Mouse (Mus musculus): ENCODE data around the gene Sh3rf3. TPM values are rescaled to one million over a fixed set of nuclear protein-coding genes. Genes with fewer than 3 reads are reported as not detected.
"Not testable (repeated sequence)": the region's sequence is repeated elsewhere in the genome, so short reads cannot be mapped to it uniquely, and the experiment has no call there.

The Sh3rf3 gene
- total RNA-seq, 2 experiments from 2014 or later, result 44.0 to 56.3 TPM

DNA sequence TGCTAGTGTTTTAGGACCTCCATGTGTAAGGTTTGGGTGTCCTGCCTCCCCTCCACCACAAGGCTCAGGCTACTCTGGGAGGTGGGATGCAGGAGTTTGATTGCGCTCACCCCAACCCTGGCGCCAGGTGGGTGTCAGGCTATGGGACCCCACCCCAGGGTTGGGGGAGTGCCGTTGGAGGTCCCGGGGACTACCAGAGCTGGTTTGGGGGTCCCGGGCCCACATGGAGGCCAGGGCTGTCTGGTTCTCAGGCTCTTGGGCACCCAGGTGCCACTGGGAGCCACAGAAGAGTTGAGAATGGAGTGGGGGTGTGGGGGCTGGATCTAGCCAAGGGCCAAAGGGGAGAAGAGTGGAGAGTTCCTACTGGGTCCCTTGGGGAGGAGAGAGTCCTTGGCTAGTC is 272.4 kb downstream of the Sh3rf3 start:
- intact Hi-C loops (cut with DNase I), result no loop called here
- no peak for DNase-seq (ENCODE audit: low spot score in 2 of 2)

DNA sequence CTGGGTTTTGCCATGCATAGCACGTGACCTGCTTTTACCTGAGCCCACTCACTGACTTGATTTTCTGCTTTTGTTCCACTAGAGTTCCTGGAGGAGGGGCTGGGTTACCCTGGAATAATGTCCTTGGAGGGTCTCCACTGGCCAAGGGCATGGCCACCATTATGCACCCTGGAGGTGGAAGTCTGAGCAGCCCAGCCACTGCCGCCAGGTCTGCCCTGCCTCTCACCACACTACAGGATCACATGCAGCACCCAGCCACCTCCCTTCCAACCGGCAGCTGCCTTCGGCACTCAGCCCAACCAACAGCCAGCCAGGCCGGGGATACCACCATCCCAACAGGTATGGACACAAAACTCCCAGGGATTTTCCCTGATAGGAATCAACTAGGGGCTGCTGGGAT is 273.4 kb downstream of the Sh3rf3 start:
- DNase-seq (ENCODE audit: low spot score in 2 of 2), result no peak
- intact Hi-C loops (cut with DNase I), result no loop called here

DNA sequence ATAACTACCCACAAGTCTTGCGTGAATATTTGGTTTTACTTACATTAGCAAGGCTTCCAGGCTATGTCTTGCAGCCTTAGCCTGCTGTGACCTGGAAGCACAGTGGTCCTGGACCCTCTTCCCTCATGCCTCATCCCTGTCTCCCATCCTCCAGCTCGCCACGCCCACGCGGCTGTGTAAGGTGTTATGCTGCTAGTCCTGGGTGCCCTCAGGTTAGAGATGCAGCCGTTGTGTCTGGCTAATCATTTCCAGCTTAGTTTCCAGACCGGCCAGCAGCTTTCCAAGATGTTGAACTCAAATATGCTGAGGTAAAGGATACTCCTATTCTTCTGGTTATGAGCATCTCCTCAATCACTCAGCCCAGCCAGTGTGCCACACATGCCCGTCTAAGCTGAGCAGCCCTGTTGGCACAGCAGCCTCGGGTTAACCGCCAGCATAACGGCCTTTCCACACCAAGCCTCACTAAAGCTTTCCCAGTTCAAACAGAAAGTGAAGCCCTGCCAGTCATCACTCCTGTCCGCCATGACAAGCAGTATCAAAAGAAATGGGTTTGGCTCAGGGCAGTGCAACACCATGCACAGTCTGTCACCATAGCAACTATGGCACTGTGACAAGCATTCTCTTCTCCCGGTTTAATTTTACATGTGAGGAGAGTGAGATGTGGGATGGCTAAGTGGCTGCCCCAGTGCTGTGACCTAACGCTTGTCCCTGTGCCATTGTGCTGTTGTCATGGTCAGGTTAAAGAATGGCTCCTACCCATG is 276.9 kb downstream of the Sh3rf3 start:
- DNase-seq (ENCODE audit: low spot score in 2 of 2), result peak; percentile 57 to 60
- intact Hi-C loops (cut with DNase I), result no loop called here

DNA sequence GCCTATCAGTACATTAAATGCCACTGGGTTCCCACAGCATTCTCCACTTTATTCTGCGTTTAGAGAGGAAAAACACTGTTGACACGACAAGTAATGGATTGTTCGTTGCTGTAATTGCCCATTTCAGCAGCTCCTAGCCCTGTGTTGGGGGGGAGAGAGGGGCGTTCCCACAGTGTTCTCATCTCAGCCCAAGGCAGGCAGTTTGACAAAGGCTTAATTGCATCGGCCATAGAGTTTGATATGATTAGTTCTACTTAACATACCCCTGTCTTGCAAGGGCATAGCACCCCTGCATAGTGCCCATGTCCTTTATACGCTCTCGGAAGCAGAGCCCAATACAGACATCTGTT is 277.4 kb downstream of the Sh3rf3 start:
- DNase-seq (ENCODE audit: low spot score in 2 of 2), result no peak
- intact Hi-C loops (cut with DNase I), result no loop called here

DNA sequence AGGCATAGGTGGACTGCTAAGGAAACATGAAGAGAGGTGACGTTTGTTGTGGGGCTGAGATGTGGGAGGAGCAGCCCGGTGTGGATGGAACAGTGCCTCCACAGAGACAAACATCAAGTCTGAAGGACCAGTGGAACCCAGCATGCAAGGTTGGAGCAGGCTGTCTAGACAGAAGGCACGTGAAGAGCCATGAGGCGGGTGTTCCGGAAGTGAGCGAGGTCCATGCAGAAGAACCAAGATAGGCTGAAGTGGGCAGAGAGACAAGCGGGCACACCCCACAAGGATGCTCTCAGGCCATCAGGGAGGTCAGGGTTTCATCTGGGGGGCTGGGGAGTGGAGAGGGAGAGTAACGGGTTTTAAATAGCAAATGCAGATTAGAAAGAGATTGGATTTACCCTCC is 278.4 kb downstream of the Sh3rf3 start:
- intact Hi-C loops (cut with DNase I), result no loop called here

DNA sequence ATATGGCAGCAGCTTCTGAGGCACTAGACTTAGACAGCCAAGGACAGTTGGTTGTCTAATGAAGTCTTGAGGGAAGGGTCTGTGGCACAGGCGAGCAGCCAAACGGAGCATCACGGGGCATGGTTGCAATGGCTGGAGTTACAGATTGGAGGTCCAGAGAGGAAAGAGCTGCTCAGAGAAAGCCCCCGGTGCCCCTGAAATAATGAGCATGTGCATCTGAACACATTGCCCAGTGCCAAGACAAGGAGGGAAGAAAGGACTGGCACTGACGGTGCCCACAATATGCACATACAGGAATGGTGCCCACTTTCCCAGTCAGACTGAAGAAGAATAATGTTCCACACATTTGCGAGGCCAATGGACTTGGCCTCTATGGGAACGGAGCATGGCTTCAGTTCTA is 278.8 kb downstream of the Sh3rf3 start:
- intact Hi-C loops (cut with DNase I), result no loop called here
- no peak for DNase-seq (ENCODE audit: low spot score in 2 of 2)

More for the DNA sequence above, 278.4 kb downstream of the Sh3rf3 start:
- no peak for DNase-seq (ENCODE audit: low spot score in 2 of 2)

DNA sequence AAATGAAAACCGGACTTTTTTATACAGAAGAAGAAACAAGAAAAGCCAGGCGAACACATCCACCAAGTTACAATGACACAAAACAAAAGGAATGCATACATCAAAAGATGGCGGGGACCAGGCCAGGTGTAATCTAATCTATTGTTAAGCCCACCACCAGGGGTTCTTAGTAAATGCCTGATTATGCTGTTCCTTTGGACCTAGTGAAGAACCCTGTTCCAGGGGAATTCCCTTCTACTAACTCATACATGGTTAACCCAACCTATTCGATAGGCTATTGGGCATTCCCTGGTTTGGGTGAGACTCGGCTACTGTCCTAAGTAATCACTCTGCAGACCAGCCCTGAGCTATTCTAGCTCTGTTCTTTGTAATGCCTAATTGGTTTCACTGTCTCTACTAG is 289.9 kb downstream of the Sh3rf3 start:
- DNase-seq (ENCODE audit: low spot score in 2 of 2); intact Hi-C loops (cut with DNase I): not testable (repeated sequence)

DNA sequence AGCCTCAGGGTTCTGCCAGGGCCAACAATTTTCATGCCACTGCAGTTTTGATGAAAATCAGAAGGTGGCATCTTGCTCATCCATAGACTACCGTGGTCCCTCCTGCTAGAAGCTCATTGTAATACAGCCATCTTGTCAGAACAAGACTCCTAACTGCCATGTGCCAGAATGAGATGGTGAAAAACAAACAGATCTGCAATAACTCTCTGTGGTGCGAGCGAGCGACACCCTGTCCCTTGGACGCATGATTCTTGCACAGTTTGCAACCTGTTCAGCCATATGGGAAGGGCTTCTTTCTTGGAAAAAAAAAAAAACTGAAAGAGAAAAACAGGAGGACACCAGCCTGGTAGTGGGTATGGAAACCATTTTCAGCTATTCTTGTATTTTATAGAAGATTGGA is 291.5 kb downstream of the Sh3rf3 start:
- DNase-seq (ENCODE audit: low spot score in 2 of 2), result no peak
- intact Hi-C loops (cut with DNase I), result loop anchor here (5.0 kb wide), 1 partner anchor 193 kb away; no protein-coding TSS in a partner anchor

DNA sequence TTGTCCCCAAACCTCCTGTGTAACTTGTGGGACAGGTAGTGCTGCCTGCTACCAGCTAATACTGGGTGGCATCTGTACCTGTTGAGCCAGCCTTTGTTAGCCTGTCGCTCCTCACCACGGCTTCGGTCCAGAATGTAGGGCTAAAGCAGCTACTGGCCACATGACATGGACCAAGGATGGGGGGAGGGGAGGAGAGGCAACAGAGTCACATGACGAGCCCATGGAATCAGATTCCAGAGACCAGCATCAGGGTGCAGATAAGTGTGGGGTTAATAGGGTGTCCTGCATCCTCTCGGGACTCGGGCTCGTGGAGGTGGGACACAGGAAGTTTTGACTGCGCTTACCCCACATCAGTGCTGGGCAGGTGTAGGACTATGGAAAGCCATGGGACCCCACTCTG is 292.7 kb downstream of the Sh3rf3 start:
- intact Hi-C loops (cut with DNase I), result loop anchor here (5.0 kb wide), 1 partner anchor 191 kb away; no protein-coding TSS in a partner anchor
- DNase-seq (ENCODE audit: low spot score in 2 of 2), result no peak

DNA sequence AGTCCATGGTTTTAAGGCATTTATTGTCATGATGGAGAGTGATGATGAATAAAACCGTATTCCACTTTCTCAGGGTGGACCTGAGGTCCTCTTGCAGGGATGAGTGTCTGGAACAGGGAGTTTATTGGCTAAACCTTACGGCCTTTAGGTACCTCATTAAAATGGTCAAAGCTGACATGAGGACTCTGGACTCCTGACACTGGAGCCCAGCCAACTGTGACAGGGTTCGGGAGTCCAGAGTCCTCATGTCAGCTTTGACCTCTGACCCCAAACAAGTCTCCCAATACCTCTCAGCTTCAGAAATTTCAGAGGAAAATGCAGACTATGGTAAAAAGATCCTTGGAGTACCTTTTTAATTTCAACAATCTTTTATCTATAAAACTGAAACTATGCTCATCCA is 293.5 kb downstream of the Sh3rf3 start:
- no peak for DNase-seq (ENCODE audit: low spot score in 2 of 2)
- intact Hi-C loops (cut with DNase I), result loop anchor here (5.0 kb wide), 1 partner anchor 191 kb away; no protein-coding TSS in a partner anchor

DNA sequence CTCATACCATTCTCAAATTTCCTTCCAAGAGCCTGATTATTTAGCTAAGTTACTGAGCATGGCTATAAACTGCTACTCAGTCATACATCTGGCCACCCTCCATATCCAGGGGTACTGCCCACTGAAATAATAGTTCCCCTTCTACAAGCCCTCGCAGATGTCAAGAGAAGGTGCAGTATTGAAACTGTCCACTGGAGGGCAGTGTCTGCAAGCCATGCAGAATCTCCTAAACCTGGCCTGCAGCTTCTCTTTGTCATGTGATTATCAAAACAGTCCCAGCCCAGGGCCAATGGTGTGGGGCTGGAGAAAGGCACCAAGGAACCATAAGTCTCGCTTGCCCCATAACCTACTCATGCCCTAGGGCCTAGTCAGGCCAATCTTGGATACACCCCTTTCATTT is 295.9 kb downstream of the Sh3rf3 start:
- intact Hi-C loops (cut with DNase I), result loop anchor here (5.0 kb wide), 1 partner anchor 188 kb away; no protein-coding TSS in a partner anchor
- peak; percentile 63 to 79 for DNase-seq (ENCODE audit: low spot score in 2 of 2)

DNA sequence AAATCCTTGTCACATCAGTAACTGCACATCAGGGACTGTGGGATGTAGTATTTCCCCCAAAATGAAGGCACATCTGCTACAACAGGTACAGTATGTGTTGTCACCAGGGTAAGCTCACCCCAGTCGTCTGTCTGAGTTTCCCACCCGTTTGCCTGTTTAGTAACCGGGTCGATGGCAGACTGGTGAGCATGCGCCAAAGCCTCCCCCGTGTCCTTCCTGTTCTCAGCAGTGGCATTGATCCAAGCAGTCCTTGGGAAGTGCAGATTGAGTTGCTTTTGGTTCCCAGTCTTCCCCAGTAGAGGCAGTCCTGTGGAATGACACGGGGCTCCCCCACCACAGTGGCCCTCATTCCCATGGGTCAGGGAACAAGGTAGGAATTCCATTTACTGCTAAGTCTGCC is 297.2 kb downstream of the Sh3rf3 start:
- intact Hi-C loops (cut with DNase I), result loop anchor here (2.0 kb wide), 1 partner anchor 38 kb away; no protein-coding TSS in a partner anchor
- DNase-seq (ENCODE audit: low spot score in 2 of 2), result no peak

DNA sequence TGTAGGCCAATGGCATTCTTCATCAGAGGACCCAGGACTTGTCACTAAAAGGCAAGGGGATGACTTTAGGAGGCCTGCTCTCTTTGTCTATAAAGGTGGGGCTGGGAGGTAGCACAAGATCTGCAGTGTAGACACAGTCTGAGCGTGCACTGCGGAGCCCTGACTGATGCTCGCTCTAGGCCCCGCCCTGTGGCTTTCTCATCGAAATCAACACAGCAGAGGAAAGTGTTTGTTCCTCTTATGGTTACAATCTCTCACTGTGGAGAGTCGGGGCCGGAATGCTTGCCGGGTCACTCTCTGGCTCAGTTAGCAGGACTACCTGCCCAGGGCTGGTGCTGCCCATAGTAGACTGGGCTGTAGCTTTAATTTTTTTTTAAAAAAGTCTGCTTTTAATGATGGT is 299.6 kb downstream of the Sh3rf3 start:
- DNase-seq (ENCODE audit: low spot score in 2 of 2), result no peak
- intact Hi-C loops (cut with DNase I), result no loop called here

DNA sequence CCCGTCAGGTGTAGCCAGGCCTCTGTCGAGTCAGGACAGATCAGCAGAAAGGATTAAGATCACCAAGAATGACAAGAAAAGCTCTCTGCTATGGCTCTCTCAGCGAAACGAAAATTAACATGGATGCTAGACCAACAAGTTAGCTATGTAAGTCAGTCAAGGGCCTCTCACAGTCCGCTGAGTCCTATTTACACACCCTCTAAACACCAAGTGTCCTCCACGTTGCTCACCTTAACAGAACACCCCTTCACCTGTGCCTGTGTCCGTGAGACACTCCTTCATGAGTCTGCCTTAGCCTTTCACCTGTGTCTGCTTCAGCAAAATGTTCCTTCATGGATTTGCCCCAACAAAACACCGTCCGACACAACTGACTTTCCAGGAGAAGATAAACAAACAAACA is 300.2 kb downstream of the Sh3rf3 start:
- no peak for DNase-seq (ENCODE audit: low spot score in 2 of 2)
- intact Hi-C loops (cut with DNase I), result no loop called here

DNA sequence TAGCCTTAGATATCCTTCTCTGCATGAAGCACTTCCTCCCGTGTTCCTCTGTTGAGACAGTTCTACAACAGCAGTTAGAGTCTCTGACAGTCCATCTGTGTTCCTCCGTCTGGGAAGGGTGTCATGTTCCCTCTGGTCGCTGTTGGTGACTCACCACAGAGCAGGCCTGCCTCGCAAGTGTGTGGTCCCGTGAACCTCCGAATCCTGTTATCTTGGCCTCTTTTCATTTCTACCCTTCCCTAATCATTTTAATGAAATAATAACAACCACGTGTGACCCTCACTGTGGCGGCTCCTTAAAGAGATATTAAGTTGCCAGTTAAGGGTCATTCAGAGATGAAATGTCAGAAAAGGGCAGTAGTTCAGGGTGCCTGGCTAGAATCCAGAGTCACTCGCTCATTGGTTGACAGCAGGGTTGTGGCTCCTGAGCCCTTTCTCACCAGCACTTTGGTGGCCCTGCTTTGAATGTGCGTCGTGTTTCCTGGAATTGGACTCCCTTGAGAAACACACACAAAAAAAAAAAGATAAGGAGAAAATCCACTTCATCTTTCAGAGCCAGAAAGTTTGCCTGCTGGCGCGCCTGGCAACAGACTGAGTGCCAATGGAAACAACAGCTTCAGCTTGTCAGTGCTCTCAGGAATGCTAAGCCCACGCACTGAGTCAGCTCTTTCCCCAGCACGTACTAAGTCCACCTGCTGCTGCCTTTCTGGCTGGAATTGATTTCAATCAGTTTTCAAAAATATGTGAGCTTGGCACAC is 301.6 kb downstream of the Sh3rf3 start:
- DNase-seq (ENCODE audit: low spot score in 2 of 2), result peak; percentile 82 to 85
- intact Hi-C loops (cut with DNase I), result no loop called here

DNA sequence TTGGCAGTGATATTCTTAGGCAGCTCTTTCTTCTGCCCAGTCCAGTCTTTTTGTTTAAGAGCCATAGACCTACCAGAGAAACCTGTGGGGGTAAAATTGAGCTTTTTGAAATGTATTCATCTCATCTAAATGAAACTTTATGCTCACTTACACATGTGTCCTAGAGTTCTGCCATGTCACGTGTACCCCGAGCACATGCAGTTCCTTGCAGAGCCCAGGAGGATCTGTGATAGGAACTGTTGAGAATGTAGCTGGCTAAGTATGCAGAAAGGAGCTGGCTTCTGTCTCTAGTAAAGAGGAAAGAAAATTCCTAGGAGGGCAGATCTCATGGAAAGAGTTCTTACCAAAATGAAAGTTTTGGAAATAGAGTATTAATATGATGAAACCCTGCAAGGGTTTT is 302.5 kb downstream of the Sh3rf3 start:
- intact Hi-C loops (cut with DNase I), result no loop called here
- DNase-seq (ENCODE audit: low spot score in 2 of 2), result no peak

DNA sequence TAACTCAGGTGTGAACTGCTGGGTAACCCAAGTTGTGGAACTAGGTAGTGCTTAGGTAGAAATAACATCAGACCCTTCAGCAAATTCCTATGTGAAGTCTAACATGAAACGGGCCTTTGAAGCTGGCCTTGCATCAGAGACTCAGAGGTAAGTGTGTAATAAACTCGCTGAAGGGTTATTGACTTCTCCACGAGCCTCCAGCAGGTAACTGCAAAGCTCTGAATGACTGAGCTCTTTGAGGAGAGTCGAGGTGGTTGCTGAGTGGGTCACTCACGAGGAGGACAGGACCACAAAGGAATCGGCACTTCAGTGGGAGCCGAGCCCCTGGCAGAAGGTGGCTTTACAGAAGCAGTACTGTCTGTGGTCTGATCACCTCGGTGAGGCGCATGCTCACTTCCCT is 303.2 kb downstream of the Sh3rf3 start:
- intact Hi-C loops (cut with DNase I), result no loop called here

DNA sequence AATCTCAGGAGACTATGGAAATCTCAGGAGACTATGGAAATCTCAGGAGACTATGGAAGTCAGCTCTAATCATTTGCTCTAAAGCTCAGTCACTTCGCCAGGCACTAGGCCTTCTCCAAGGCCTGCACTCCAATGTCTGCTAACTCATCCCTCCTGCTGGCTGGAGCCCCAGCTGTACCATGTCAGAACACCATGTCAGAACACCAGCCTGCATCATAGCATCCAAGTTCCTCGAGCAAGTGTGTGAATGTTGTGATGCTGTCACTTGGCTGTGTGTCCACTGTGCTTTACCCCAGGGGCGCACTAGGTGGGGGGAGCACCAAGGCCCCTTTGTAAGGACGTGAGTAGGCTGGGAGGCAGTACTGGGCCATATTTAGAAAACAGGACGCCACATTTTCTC is 304.4 kb downstream of the Sh3rf3 start:
- intact Hi-C loops (cut with DNase I), result no loop called here
- DNase-seq (ENCODE audit: low spot score in 2 of 2), result no peak

More for the DNA sequence above, 303.2 kb downstream of the Sh3rf3 start:
- no peak for DNase-seq (ENCODE audit: low spot score in 2 of 2)

DNA sequence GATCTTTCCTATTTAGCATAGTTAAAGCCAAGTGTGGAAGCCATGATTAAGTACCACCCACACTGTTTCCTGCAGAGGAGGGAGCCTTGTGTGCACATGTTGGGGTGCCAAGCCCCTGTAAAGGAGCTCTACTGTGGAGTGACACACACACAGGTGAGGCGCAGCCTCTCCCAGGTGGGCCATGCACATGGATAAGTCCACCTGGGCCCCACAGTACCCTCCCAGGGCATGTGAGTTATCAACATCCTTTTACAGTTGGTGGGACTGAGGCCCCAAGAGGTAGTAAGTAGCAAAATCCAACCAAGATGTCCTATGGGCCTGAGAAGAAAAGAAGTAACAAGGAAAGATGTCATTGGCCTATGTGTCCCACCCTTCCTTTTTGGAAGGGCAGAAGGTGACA is 305.8 kb downstream of the Sh3rf3 start:
- DNase-seq (ENCODE audit: low spot score in 2 of 2), result no peak
- intact Hi-C loops (cut with DNase I), result no loop called here

DNA sequence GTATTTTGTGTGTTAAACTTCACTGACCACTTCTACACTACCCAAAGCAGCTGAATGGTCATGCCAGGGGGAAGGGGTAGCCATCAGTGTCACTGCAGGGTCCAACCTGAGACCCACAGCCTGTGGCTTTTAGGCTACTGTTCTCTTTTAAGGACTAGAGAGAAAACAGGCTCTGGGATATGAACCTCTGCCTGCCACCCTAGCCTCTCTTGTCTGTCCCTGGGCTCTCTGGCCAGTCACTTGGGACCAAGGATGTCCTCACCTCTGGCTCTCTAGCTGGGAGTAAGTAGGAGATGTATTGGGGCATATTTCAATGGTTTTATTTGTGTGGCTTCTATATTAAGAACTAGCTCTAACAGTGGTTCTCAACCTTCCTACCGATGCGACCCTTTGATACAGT is 306.7 kb downstream of the Sh3rf3 start:
- DNase-seq (ENCODE audit: low spot score in 2 of 2), result no peak
- intact Hi-C loops (cut with DNase I), result no loop called here

DNA sequence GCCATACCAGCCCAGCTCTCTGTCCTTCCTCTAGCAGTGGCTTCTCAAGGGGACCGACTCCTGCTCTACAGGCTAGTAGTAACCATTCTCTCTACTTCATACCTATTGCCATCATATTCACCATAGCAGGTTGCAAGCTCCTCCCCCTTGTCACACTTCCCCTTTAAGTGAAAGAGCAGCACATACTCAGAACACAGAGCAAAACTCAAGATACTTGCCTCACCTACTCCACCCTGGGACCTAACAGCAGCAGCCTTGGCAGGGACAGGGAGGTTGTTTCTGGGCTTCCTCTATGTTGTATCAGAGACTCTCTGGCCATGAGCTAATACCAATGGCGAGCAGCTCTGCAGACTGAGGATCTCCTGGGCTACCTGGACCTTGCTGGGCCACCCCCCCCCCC is 312.3 kb downstream of the Sh3rf3 start:
- DNase-seq (ENCODE audit: low spot score in 2 of 2), result no peak
- intact Hi-C loops (cut with DNase I), result no loop called here
